Mouse (Mus musculus) limb, embryonic 11.5 days (tissue): ENCODE measurements around the gene Stx8. TPM values are rescaled to one million over a fixed set of nuclear protein-coding genes. Genes with fewer than 3 reads are reported as not detected.
A peak's percentile ranks its signal among the peaks of the same experiment; 100 is the strongest.

Source experiments
- ATAC-seq: fragments of 200-750 bp; cut with Nextera tagmentation; 2 replicates; pipeline ENCODE4 v1.8.0; 2017; ENCODE audit warnings: low read depth; ENCODE audit not compliant: insufficient number of reproducible peaks, low FRiP score, low TSS enrichment
- DNase-seq: peaks from one replicate; pipeline ENCODE4 v3.0.0-alpha.2; 2015; ENCODE audit warnings: low spot score
- H3K27ac ChIP-seq: fragments of 300-500 bp; sonication (generic); replicated peaks from 2 replicates; pipeline ENCODE4 v1.5.1; 2014; ENCODE audit warnings: low read depth, mild to moderate bottlenecking, low read length
- H3K27me3 ChIP-seq: fragments of 300-500 bp; sonication (generic); 2 replicates; pipeline ENCODE4 v1.6.1; 2014; ENCODE audit warnings: mild to moderate bottlenecking, low read length, mixed read lengths; ENCODE audit not compliant: control insufficient read depth, insufficient read depth
- H3K36me3 ChIP-seq: fragments of 300-500 bp; sonication (generic); 2 replicates; pipeline ENCODE4 v1.6.1; 2014; ENCODE audit warnings: mild to moderate bottlenecking, low read length, moderate library complexity, mixed read lengths; ENCODE audit not compliant: control insufficient read depth, insufficient read depth
- H3K4me1 ChIP-seq: fragments of 300-500 bp; sonication (generic); 2 replicates; pipeline ENCODE4 v1.6.1; 2014; ENCODE audit warnings: low read length, mixed read lengths; ENCODE audit not compliant: control insufficient read depth, insufficient read depth
- H3K4me2 ChIP-seq: fragments of 300-500 bp; sonication (generic); 2 replicates; pipeline ENCODE4 v1.6.1; 2014; ENCODE audit warnings: low read depth, mild to moderate bottlenecking, moderate library complexity; ENCODE audit not compliant: severe bottlenecking
- H3K4me3 ChIP-seq: fragments of 300-500 bp; sonication (generic); 2 replicates; pipeline ENCODE4 v1.5.1; 2014; ENCODE audit warnings: low read depth, low read length
- H3K9ac ChIP-seq: fragments of 300-500 bp; sonication (generic); 2 replicates; pipeline ENCODE4 v1.6.1; 2014; ENCODE audit warnings: mild to moderate bottlenecking, low read length
- H3K9me3 ChIP-seq: fragments of 300-500 bp; sonication (generic); 2 replicates; pipeline ENCODE4 v1.6.1; 2016; ENCODE audit warnings: low read length; ENCODE audit not compliant: control insufficient read depth
- WGBS: fragments of 180-500 bp; shearing (Covaris S2); extraction: QIAGEN DNeasy Blood & Tissue Kit; methylation state at CpG from one replicate; pipeline ENCODE4 v1.1.7; 2014; 5-methylcytosine and 5-hydroxymethylcytosine counted together
- polyA plus RNA-seq: library from polyadenylated mRNA; unstranded; fragments of >200 nt; fragmentation: Nextera tagmentation; extraction: Ambion mirVana; gene quantifications from 2 replicates; pipeline ENCODE4 v1.2.1, GENCODE M21; 2014

The Stx8 gene
- polyA plus RNA-seq, 1 experiment from 2014 or later, result 49.8 TPM

DNA sequence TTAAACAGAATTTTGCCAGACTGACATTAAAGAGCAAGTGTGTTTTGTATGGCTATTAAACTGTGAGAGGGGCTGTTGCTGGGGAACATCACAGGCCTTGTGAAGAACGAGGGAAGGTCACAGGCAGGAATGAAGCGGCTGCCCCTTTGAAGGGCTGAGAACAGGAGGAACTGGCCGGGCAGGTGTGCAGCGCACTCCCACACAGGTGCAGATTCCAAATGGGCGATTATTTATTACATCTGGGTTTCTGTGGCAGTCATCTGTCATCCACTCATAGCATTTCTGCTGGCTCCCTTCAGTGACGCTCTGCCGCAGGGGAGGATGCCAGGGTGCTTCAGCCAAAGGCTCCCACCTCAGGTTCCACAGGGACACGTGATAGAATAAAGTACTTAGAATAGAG, 170.7 kb downstream of the Stx8 start:
- no peak for ATAC-seq
- H3K9me3 ChIP-seq, result no peaks in the 10 kb centered on the region
- H3K4me1 ChIP-seq, result peaks cover 9% of the 10 kb centered on the region; the same call in 1 of the 2 replicates
- no peak overlapping the region for H3K27ac ChIP-seq
- WGBS, result 69% methylated on average over 8 of the region's 8 CpGs
- H3K4me2 ChIP-seq, result no peak overlapping the region
- H3K9ac ChIP-seq, result no peak overlapping the region
- H3K36me3 ChIP-seq, result no peaks in the 10 kb centered on the region
- H3K27me3 ChIP-seq, result no peaks in the 10 kb centered on the region
- DNase-seq, result peak; percentile 39
- no peak overlapping the region for H3K4me3 ChIP-seq

DNA sequence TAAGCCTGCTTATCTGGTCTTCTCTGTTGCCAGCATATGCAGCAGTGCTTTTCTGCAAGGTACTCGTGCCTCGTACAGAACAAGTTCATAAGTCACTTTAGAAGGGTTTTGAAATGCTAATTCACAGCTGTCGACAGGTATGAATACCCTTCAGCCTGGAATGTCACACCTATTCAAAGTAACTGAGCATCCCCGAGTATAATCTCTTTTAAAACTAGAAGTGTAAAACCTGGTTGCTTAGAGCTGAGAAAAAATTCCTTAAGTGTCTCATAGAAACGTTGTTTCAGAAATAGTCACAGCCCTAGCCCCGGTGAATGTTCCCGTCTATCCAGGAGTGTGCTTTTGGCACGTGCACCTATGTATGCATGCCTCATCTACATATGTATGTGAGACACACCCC, 176.3 kb downstream of the Stx8 start:
- ATAC-seq (no peak), DNase-seq (no peak)
- Histone ChIP-seq H3K4me2 (no peak overlapping the region), H3K27ac (no peak overlapping the region), H3K9me3 (no peaks in the 10 kb centered on the region), H3K4me3 (no peak overlapping the region), H3K9ac (no peak overlapping the region), H3K27me3 (no peaks in the 10 kb centered on the region), H3K36me3 (no peaks in the 10 kb centered on the region), H3K4me1 (peaks cover 32% of the 10 kb centered on the region)
- 32% methylated on average over 8 of the region's 8 CpGs for WGBS

DNA sequence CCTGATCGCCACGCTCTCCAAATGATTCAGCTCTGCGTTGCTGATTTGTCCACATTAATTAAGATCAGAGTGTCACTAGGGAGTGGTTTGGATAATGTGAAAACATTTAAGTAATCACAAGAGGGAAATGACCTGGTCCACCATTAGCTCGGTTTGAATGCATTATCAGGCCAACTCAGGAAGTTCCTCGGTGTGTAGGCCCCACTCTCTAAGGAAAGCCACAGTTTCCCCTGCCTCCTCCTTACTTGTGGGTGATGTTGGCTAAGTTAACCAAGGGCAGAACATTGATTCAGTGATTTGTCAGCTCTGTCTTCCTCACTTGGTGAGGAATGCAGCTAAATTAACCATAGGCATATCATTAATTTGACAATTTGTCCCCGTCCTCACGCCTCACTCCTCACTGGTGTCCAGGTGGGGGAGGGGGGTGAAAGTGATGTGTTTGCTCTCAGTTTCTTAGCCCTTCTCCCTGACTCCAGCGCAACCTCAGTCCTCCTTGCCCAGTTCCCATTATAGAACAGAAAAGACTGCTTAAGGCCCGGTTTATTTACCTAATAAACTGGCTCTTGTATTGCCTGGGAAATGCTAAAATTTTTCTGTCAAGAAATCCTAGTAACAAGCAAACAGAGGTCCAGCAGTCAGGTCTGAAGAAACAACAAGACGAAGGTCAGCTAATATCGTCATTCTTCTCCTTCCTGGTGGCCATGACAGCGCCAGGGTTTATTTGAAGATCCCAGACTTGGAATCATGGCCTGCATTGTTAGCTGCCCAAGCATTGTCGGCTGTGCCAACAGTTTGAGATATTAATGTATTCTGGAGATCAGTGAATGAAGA, 178.5 kb downstream of the Stx8 start:
- no peak for ATAC-seq
- 42% methylated on average over 13 of the region's 13 CpGs for WGBS
- no peaks in the 10 kb centered on the region for H3K36me3 ChIP-seq
- no peak overlapping the region for H3K9ac ChIP-seq
- no peak overlapping the region for H3K4me2 ChIP-seq
- no peaks in the 10 kb centered on the region for H3K27me3 ChIP-seq
- H3K4me3 ChIP-seq, result no peak overlapping the region
- no peak for DNase-seq
- H3K4me1 ChIP-seq, result peaks cover 36% of the 10 kb centered on the region
- no peak overlapping the region for H3K27ac ChIP-seq
- no peaks in the 10 kb centered on the region for H3K9me3 ChIP-seq

DNA sequence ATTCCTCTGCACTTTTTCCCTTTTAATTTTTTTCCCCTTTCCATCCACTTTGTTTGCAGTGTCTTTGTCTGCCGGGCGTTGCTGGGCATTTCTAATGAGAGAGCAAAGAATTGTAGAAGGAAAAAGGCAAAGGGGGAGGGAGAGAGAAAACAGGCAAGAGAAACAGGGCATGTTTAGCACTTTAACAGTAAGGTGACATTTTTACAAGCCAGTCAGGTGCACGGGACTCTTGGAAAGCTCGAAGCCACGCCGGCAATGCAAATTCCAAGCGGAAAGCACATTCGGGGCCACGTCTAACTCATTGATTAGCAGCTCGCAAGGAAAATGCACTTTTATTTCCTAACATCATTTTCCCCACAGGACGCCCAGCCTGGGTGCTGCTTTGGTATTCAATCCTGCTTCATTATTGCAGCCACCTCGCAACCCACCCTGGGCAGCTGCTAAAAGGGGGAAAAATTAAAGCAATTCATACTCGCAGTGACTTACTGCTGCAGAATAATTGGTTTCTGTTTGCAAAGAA, 179.1 kb downstream of the Stx8 start:
- Histone ChIP-seq H3K4me2 (peak overlapping the region; percentile 7; the same call in 1 of the 2 replicates), H3K36me3 (no peaks in the 10 kb centered on the region), H3K4me1 (peaks cover 36% of the 10 kb centered on the region), H3K27ac (peak overlapping the region; percentile 60; the same call in 1 of the 2 replicates), H3K9me3 (no peaks in the 10 kb centered on the region), H3K9ac (no peak overlapping the region; the same call in 1 of the 2 replicates), H3K4me3 (no peak overlapping the region), H3K27me3 (no peaks in the 10 kb centered on the region)
- 5% methylated on average over 13 of the region's 13 CpGs for WGBS
- DNase-seq (no peak), ATAC-seq (no peak)

DNA sequence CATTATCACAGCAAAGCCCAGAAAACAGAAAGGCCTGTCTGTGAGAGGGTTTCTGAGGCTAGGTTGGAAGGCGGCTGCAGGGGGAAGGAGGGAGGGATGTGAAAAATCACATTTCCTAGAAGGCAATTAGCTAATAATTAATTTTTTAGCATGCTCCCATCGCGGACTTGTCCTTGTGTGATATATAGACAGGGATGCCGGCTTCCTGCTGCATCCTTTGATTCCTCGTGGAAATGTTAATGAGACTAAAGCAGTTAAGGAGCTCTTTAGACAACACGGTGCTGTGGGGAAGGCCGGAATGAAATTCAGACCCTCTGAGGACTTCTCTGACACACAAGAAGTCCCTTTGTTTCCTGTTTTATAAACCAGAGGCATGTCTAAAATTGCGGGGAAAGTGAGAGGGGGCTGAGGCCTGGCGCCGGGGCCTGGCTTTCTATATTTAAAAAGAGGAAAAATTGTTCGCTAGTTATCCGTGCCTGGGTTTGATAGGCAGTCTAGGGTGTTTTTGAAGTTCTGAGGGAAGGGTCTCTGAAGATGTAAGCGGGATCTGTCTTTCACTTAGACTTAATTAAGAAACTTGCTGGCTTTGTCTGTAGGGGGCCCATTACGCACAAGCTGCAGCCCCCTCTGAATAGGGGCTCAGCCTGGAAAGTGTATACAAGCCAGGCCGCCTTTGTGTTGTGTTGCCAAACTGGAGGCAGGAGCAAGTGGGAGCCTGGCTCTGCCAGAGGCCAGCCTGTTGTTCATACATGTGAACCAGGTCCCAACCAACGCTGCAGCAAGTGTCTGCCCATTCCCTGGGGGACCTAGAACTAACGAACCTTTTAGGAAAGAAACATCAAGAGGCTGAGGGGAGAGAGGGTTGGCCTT, 179.8 kb downstream of the Stx8 start:
- DNase-seq (peak; percentile 58), ATAC-seq (no peak)
- Histone ChIP-seq H3K9me3 (no peaks in the 10 kb centered on the region), H3K36me3 (no peaks in the 10 kb centered on the region), H3K4me2 (peak overlapping the region; percentile 25), H3K9ac (peak overlapping the region; percentile 32), H3K4me1 (peaks cover 39% of the 10 kb centered on the region), H3K27me3 (no peaks in the 10 kb centered on the region), H3K27ac (peak overlapping the region; percentile 60), H3K4me3 (no peak overlapping the region)
- 9% methylated on average over 17 of the region's 17 CpGs for WGBS

DNA sequence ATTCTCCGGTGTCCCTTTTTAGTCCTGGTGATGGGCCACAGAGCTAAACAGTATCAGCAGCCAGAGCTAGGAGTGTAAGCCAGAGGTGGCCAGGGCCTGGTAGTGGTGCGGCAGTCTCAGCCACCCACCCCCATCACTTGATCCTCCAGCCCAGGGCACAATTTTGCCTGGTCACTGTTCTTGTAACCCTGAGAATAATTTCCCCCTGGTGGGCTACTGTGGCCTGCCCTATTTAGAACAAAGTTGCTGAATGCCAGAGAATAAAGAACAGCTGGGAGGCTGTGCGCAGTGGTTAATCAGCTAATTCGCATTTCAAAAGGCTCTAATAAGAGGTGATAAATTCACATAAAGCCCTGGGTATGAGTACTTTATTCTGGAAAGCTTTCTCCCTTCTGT, 180.5 kb downstream of the Stx8 start:
- Histone ChIP-seq H3K4me2 (peak overlapping the region; percentile 25), H3K36me3 (no peaks in the 10 kb centered on the region), H3K27ac (peak overlapping the region; percentile 60), H3K9me3 (no peaks in the 10 kb centered on the region), H3K9ac (no peak overlapping the region; the same call in 1 of the 2 replicates), H3K4me1 (peaks cover 44% of the 10 kb centered on the region), H3K4me3 (no peak overlapping the region), H3K27me3 (no peaks in the 10 kb centered on the region)
- DNase-seq (peak; percentile 57), ATAC-seq (no peak)
- WGBS, result 13% methylated on average over 4 of the region's 4 CpGs

DNA sequence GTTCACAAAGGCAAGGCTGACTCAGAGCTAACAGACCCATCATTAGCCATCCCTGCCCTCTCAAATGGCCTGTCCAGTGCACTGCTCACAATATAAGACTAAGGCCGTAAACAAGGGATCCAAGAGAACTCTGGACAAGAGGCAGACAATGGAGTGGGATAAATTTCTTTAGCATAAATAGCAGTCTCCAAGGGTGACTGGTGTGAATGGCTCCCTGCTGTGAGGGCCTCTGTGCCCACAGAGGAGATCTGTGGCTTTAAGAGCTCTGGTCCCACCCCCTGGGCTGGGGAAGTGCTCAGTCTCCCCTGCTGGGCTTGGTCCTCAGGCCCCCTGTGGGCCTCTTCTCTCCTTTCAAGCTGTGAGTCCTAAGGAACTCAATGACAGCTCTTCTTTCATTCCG, 184.9 kb downstream of the Stx8 start:
- H3K9me3 ChIP-seq, result no peaks in the 10 kb centered on the region
- no peaks in the 10 kb centered on the region for H3K36me3 ChIP-seq
- H3K4me1 ChIP-seq, result peaks cover 24% of the 10 kb centered on the region
- no peak for DNase-seq
- no peak overlapping the region for H3K9ac ChIP-seq
- H3K27me3 ChIP-seq, result no peaks in the 10 kb centered on the region
- ATAC-seq, result no peak
- no peak overlapping the region for H3K4me3 ChIP-seq
- no peak overlapping the region for H3K4me2 ChIP-seq
- 41% methylated on average over 2 of the region's 2 CpGs for WGBS
- no peak overlapping the region for H3K27ac ChIP-seq

DNA sequence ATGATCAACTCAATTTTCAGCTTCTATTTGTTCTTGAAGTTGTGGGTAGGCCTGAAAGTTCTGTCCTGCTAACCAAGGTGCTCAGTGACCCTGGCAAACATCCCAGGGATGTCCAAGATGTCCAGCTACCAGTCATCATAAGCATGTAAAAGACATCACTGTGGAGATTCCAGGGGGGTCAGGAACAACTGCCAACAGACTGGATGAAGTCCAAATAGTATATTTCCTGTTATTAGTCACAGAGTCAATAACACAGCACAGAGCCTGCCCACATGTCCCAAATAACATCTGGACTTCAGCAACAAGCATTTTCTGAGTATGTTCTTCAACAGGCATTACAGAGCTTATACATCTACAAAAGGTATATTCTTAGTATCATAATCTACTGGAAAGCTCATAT, 189.8 kb downstream of the Stx8 start:
- Histone ChIP-seq H3K27me3 (no peaks in the 10 kb centered on the region), H3K4me3 (no peak overlapping the region), H3K27ac (no peak overlapping the region), H3K4me1 (peaks cover 6% of the 10 kb centered on the region; the same call in 1 of the 2 replicates), H3K4me2 (no peak overlapping the region), H3K9me3 (no peaks in the 10 kb centered on the region), H3K9ac (no peak overlapping the region), H3K36me3 (no peaks in the 10 kb centered on the region)
- DNase-seq (no peak), ATAC-seq (no peak)
